Comparison of ENCODE assay signal across 18 mouse cellular contexts in the genomic region with DNA sequence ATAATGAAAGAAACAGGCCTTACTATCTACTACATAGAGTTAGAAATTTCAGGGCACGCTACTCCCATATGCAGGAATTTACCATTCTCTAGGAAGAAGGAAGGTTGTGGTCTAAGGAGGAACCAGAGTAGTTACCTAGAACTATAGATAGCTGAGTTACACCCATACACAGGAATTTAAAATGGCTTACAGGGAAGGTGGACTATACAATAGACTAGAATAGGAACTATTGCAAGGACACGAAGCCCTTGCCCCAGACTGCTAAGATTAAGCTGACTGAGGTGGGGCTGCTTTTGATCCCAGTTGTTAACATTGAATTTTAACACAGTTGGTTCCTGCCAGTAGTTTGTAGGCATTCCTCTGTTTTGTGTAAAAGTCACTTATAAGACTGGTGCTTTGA.
"Had no signal": no experiment of that assay in that cellular context is flagged by ENCODE, and none has a peak within 500 bp of the region (broad histone marks: within the 10 kb centered on the region; RNA-seq: fewer than 3 reads in every experiment).

No protein-coding gene starts in this region.

- ATAC-seq: forebrain, embryonic 13.5 days; forebrain, embryonic 14.5 days; forebrain, embryonic 15.5 days; forebrain, embryonic 16.5 days; forebrain, postnatal 0 days had no signal

- DNase-seq: cerebellum, adult 9-11 months; cerebellum, postnatal 10 days; cerebellum, postnatal 14 days; cerebellum, postnatal 25 days; cerebellum, postnatal 36 days; embryo, embryonic 11 days; forebrain, postnatal 0 days; gastrocnemius, adult 2 months; gastrocnemius, postnatal 10 days; gastrocnemius, postnatal 14 days; gastrocnemius, postnatal 25 days; heart, adult 11 months; heart, adult 18-20 months; heart, adult 2 months had no signal
